Mouse (Mus musculus): ENCODE results near the gene Cmtm1. TPM values are rescaled to one million over a fixed set of nuclear protein-coding genes. Genes with fewer than 3 reads are reported as not detected.

Cmtm1 gene
- total RNA-seq (2021), result not detected
- long read RNA-seq, experiment 1, result 0 reads
- long read RNA-seq, experiment 2, result 0 reads

- peak; percentile 31 to 52 for DNase-seq (ENCODE audit: low spot score in 2 of 2)
Measured at GRCm38 (mm10) chr8:104309441-104310155, at the start of gene Cmtm1, which contains the start of gene Gm45711. Cmtm1 (minus strand) TSS chr8:104310145. Gm45711 (minus strand) TSS chr8:104310081.

GRCm38 (mm10) chr8:104358637-104359036 lies 48.7 kb upstream of the Cmtm1 start:
- no peak for DNase-seq (ENCODE audit: low spot score in 2 of 2)

GRCm38 (mm10) chr8:104354504-104354903 lies 44.6 kb upstream of the Cmtm1 start:
- DNase-seq (ENCODE audit: low spot score in 2 of 2), result no peak

GRCm38 (mm10) chr8:104353186-104353585 lies 43.2 kb upstream of the Cmtm1 start:
- no peak for DNase-seq (ENCODE audit: low spot score in 2 of 2)

- DNase-seq (ENCODE audit: low spot score in 2 of 2), result no peak
Measured at GRCm38 (mm10) chr8:104350047-104350446, 40.1 kb upstream of the Cmtm1 start.

- DNase-seq (ENCODE audit: low spot score in 2 of 2), result no peak
Measured at GRCm38 (mm10) chr8:104348971-104349370, 39.0 kb upstream of the Cmtm1 start.

GRCm38 (mm10) chr8:104346706-104347105 lies 36.8 kb upstream of the Cmtm1 start:
- no peak for DNase-seq (ENCODE audit: low spot score in 2 of 2)

- no peak for DNase-seq (ENCODE audit: low spot score in 2 of 2)
Measured at GRCm38 (mm10) chr8:104344622-104345021, 34.7 kb upstream of the Cmtm1 start.

GRCm38 (mm10) chr8:104343957-104344356 lies 34.0 kb upstream of the Cmtm1 start:
- DNase-seq (ENCODE audit: low spot score in 2 of 2), result peak; percentile 81

GRCm38 (mm10) chr8:104342426-104342825 lies 32.5 kb upstream of the Cmtm1 start:
- DNase-seq (ENCODE audit: low spot score in 2 of 2), result no peak

- no peak for DNase-seq (ENCODE audit: low spot score in 2 of 2)
Measured at GRCm38 (mm10) chr8:104341678-104342077, 31.7 kb upstream of the Cmtm1 start.

GRCm38 (mm10) chr8:104341106-104341561 lies 31.2 kb upstream of the Cmtm1 start:
- peak; percentile 35 to 48 for DNase-seq (ENCODE audit: low spot score in 2 of 2)

GRCm38 (mm10) chr8:104340233-104341105 lies 30.5 kb upstream of the Cmtm1 start:
- peak; percentile 67 to 71 for DNase-seq (ENCODE audit: low spot score in 2 of 2)

- DNase-seq (ENCODE audit: low spot score in 2 of 2), result no peak
Measured at GRCm38 (mm10) chr8:104339983-104340232, 30.0 kb upstream of the Cmtm1 start.

GRCm38 (mm10) chr8:104339229-104339982 lies 29.5 kb upstream of the Cmtm1 start, which contains the start of gene Cmtm3:
Cmtm3 (plus strand) TSS chr8:104339410.
- peak in 1 of 2 experiments; percentile 51 for DNase-seq (ENCODE audit: low spot score in 2 of 2)

- DNase-seq (ENCODE audit: low spot score in 2 of 2), result no peak
Measured at GRCm38 (mm10) chr8:104337890-104338289, 27.9 kb upstream of the Cmtm1 start.

- DNase-seq (ENCODE audit: low spot score in 2 of 2), result no peak
Measured at GRCm38 (mm10) chr8:104336806-104337205, 26.9 kb upstream of the Cmtm1 start.

- DNase-seq (ENCODE audit: low spot score in 2 of 2), result no peak
Measured at GRCm38 (mm10) chr8:104334196-104334595, 24.3 kb upstream of the Cmtm1 start.

GRCm38 (mm10) chr8:104333786-104334185 lies 23.8 kb upstream of the Cmtm1 start:
- DNase-seq (ENCODE audit: low spot score in 2 of 2), result no peak

GRCm38 (mm10) chr8:104332665-104333631 lies 23.0 kb upstream of the Cmtm1 start:
- DNase-seq (ENCODE audit: low spot score in 2 of 2), result no peak

All from layer of hippocampus, postnatal 14 days (tissue).